Mouse (Mus musculus) MEL (cell line): ENCODE measurements around the gene Gm10799. TPM values are rescaled to one million over a fixed set of nuclear protein-coding genes. Genes with fewer than 3 reads are reported as not detected.

Experiments
- DNase-seq: peaks from one replicate; pipeline ENCODE4 v3.0.0; 2011; ENCODE audit warnings: low read depth, low spot score
- H3K27ac ChIP-seq: 2 replicates; pipeline ENCODE4 v1.5.1; 2012; ENCODE audit warnings: low read depth, mild to moderate bottlenecking, control low read depth, low read length, moderate library complexity; ENCODE audit not compliant: control insufficient read depth
- H3K27me3 ChIP-seq, 2 experiments: fragments of 150-350 bp in 1 of 2; sonication (generic) in 1 of 2; 2 replicates each; pipeline ENCODE4 v1.6.1; 2012; ENCODE audit warnings: low read length in 2 of 2, mild to moderate bottlenecking in 2 of 2, improper control_type of control experiment in 1 of 2, moderate library complexity in 1 of 2; ENCODE audit not compliant: insufficient read depth in 2 of 2, control insufficient read depth in 1 of 2
- H3K36me3 ChIP-seq, 2 experiments: 2 replicates each; pipeline ENCODE4 v1.6.1; 2012 to 2014; ENCODE audit warnings: low read length in 2 of 2, improper control_type of control experiment in 1 of 2, inconsistent platforms in 1 of 2, mild to moderate bottlenecking in 1 of 2; ENCODE audit not compliant: insufficient read depth in 2 of 2, control insufficient read depth in 1 of 2
- H3K4me1 ChIP-seq, 2 experiments: fragments of 150-350 bp in 1 of 2; sonication (generic) in 1 of 2; 2 replicates each; pipeline ENCODE4 v1.6.1; 2012; ENCODE audit warnings: low read length in 2 of 2, improper control_type of control experiment in 1 of 2, mild to moderate bottlenecking in 1 of 2; ENCODE audit not compliant: insufficient read depth in 2 of 2, control insufficient read depth in 1 of 2
- H3K4me3 ChIP-seq, 2 experiments: fragments of 150-350 bp in 1 of 2; sonication (generic) in 1 of 2; 2 replicates each; pipeline ENCODE4 v1.5.1; 2012; ENCODE audit warnings: low read depth in 2 of 2, low read length in 2 of 2, mild to moderate bottlenecking in 2 of 2, moderate library complexity in 2 of 2, control low read depth in 1 of 2, improper control_type of control experiment in 1 of 2; ENCODE audit not compliant: control insufficient read depth in 1 of 2, insufficient read depth in 1 of 2
- H3K79me2 ChIP-seq: 2 replicates; pipeline ENCODE4 v1.6.1; 2012; ENCODE audit warnings: mild to moderate bottlenecking, low read length, moderate library complexity; ENCODE audit not compliant: control insufficient read depth, poor library complexity, insufficient read depth
- H3K9ac ChIP-seq: 2 replicates; pipeline ENCODE4 v1.6.1; 2012; ENCODE audit warnings: low read depth, mild to moderate bottlenecking, control low read depth, low read length, moderate library complexity; ENCODE audit not compliant: control insufficient read depth, poor library complexity, severe bottlenecking
- H3K9me3 ChIP-seq: fragments of 150-350 bp; sonication (generic); replicated peaks from 2 replicates; pipeline ENCODE4 v1.6.1; 2012; ENCODE audit warnings: mild to moderate bottlenecking, low read length, improper control_type of control experiment, moderate library complexity; ENCODE audit not compliant: insufficient read depth
- BHLHE40 ChIP-seq: IDR thresholded peaks from 2 replicates; pipeline ENCODE4 v1.6.1; 2012; ENCODE audit warnings: low read depth, mild to moderate bottlenecking, inconsistent platforms, low read length, improper control_type of control experiment, borderline replicate concordance
- CHD1 ChIP-seq: IDR thresholded peaks from 2 replicates; pipeline ENCODE4 v1.6.1; 2012; ENCODE audit warnings: low read depth, mild to moderate bottlenecking, inconsistent platforms, low read length, improper control_type of control experiment
- CHD2 ChIP-seq: IDR thresholded peaks from 2 replicates; pipeline ENCODE4 v1.6.1; 2011; ENCODE audit warnings: low read length, improper control_type of control experiment
- CTCF ChIP-seq, 3 experiments: IDR thresholded peaks in 2 of 3; conservative IDR thresholded peaks in 1 of 3; 2 replicates each; pipeline ENCODE4 v1.5.1; 2011 to 2012; ENCODE audit warnings: low read length in 3 of 3, low read depth in 2 of 3, mild to moderate bottlenecking in 2 of 3, improper control_type of control experiment in 1 of 3, inconsistent platforms in 1 of 3, mixed read lengths in 1 of 3, moderate library complexity in 1 of 3; ENCODE audit not compliant: control insufficient read depth in 1 of 3, insufficient read depth in 1 of 3, poor library complexity in 1 of 3, severe bottlenecking in 1 of 3
- E2F4 ChIP-seq: IDR thresholded peaks from 2 replicates; pipeline ENCODE4 v1.6.1; 2011; ENCODE audit warnings: low read depth, low read length, improper control_type of control experiment, borderline replicate concordance
- ETS1 ChIP-seq: IDR thresholded peaks from 2 replicates; pipeline ENCODE4 v1.6.1; 2012; ENCODE audit warnings: low read depth, mild to moderate bottlenecking, inconsistent platforms, low read length, improper control_type of control experiment, moderate library complexity
- HCFC1 ChIP-seq: IDR thresholded peaks from 2 replicates; pipeline ENCODE4 v1.6.1; 2012; ENCODE audit warnings: low read depth, mild to moderate bottlenecking, inconsistent platforms, low read length, improper control_type of control experiment, moderate library complexity
- KAT2A ChIP-seq: conservative IDR thresholded peaks from 2 replicates; pipeline ENCODE4 v1.6.1; 2012; ENCODE audit warnings: low read depth, low read length, improper control_type of control experiment, inconsistent platforms
- MAFK ChIP-seq: IDR thresholded peaks from 2 replicates; pipeline ENCODE4 v1.6.1; 2011; ENCODE audit warnings: low read depth, mild to moderate bottlenecking, low read length, improper control_type of control experiment, borderline replicate concordance
- MAX ChIP-seq: IDR thresholded peaks from 2 replicates; pipeline ENCODE4 v1.6.1; 2011; ENCODE audit warnings: low read length, improper control_type of control experiment
- MAZ ChIP-seq: IDR thresholded peaks from 2 replicates; pipeline ENCODE4 v1.6.1; 2012; ENCODE audit warnings: low read depth, mild to moderate bottlenecking, inconsistent platforms, low read length, improper control_type of control experiment
- MXI1 ChIP-seq: IDR thresholded peaks from 2 replicates; pipeline ENCODE4 v1.6.1; 2011; ENCODE audit warnings: mild to moderate bottlenecking, low read depth, low read length, improper control_type of control experiment
- MYC ChIP-seq: IDR thresholded peaks from 2 replicates; pipeline ENCODE4 v1.6.1; 2011; ENCODE audit warnings: low read depth, mild to moderate bottlenecking, low read length, improper control_type of control experiment, moderate library complexity
- NRF1 ChIP-seq: IDR thresholded peaks from 2 replicates; pipeline ENCODE4 v1.6.1; 2014; ENCODE audit warnings: low read depth, mild to moderate bottlenecking, inconsistent platforms, low read length, improper control_type of control experiment, moderate library complexity; ENCODE audit not compliant: poor library complexity, insufficient read depth, severe bottlenecking
- POLR2A ChIP-seq, 2 experiments: IDR thresholded peaks; 2 replicates each; pipeline ENCODE4 v1.6.1; 2011 to 2012; ENCODE audit warnings: low read length in 2 of 2, mild to moderate bottlenecking in 2 of 2, control low read depth in 1 of 2, improper control_type of control experiment in 1 of 2, low read depth in 1 of 2, moderate library complexity in 1 of 2; ENCODE audit not compliant: control insufficient read depth in 1 of 2, insufficient read depth in 1 of 2, poor library complexity in 1 of 2
- POLR2AphosphoS2 ChIP-seq: IDR thresholded peaks from 2 replicates; pipeline ENCODE4 v1.6.1; 2011; ENCODE audit warnings: low read length, improper control_type of control experiment
- POLR2AphosphoS5 ChIP-seq: IDR thresholded peaks from 2 replicates; pipeline ENCODE4 v1.6.1; 2012; ENCODE audit warnings: low read depth, borderline replicate concordance, mild to moderate bottlenecking, inconsistent platforms, low read length, moderate library complexity, mixed read lengths
- RAD21 ChIP-seq: IDR thresholded peaks from 2 replicates; pipeline ENCODE4 v1.6.1; 2011; ENCODE audit warnings: mild to moderate bottlenecking, low read depth, low read length, improper control_type of control experiment
- SMC3 ChIP-seq: IDR thresholded peaks from 2 replicates; pipeline ENCODE4 v1.6.1; 2011; ENCODE audit warnings: low read depth, low read length, improper control_type of control experiment
- TAL1 ChIP-seq: IDR thresholded peaks from 2 replicates; pipeline ENCODE4 v1.6.1; 2012; ENCODE audit warnings: mild to moderate bottlenecking, inconsistent platforms, low read length, moderate library complexity, mixed read lengths
- TBP ChIP-seq: IDR thresholded peaks from 2 replicates; pipeline ENCODE4 v1.8.0; 2011; ENCODE audit warnings: low read depth, low read length, improper control_type of control experiment
- TCF12 ChIP-seq: IDR thresholded peaks from 2 replicates; pipeline ENCODE4 v1.6.1; 2014; ENCODE audit warnings: low read depth, mild to moderate bottlenecking, inconsistent platforms, low read length, improper control_type of control experiment, moderate library complexity
- UBTF ChIP-seq: IDR thresholded peaks from 2 replicates; pipeline ENCODE4 v1.6.1; 2012; ENCODE audit warnings: low read depth, mild to moderate bottlenecking, inconsistent platforms, low read length, improper control_type of control experiment, moderate library complexity, borderline replicate concordance; ENCODE audit not compliant: insufficient read depth
- USF1 ChIP-seq: IDR thresholded peaks from 2 replicates; pipeline ENCODE4 v1.6.1; 2014; ENCODE audit warnings: low read depth, mild to moderate bottlenecking, inconsistent platforms, low read length, improper control_type of control experiment, moderate library complexity
- ZC3H11A ChIP-seq: IDR thresholded peaks from 2 replicates; pipeline ENCODE4 v1.6.1; 2012; ENCODE audit warnings: low read depth, mild to moderate bottlenecking, inconsistent platforms, low read length, improper control_type of control experiment
- ZKSCAN1 ChIP-seq: IDR thresholded peaks from 2 replicates; pipeline ENCODE4 v1.6.1; 2012; ENCODE audit warnings: low read depth, mild to moderate bottlenecking, inconsistent platforms, low read length, improper control_type of control experiment, moderate library complexity
- polyA plus RNA-seq, 2 experiments: library from polyadenylated mRNA; stranded (reverse) in 1 of 2; unstranded in 1 of 2; fragments of >175 nt in 1 of 2; fragments of >200 nt in 1 of 2; gene quantifications; 2 replicates each; pipeline versions ENCODE4 v1.2.1 to v1.2.4; 2012; ENCODE audit warnings: low replicate concordance in 2 of 2, low read depth in 1 of 2; ENCODE audit not compliant: insufficient read length in 2 of 2, insufficient read depth in 1 of 2, missing spikeins in 1 of 2
- total RNA-seq: library from RNA; depleted of rRNA; stranded (reverse); fragments of 300-350 nt; gene quantifications from 2 replicates; pipeline ENCODE4 v1.2.3, GENCODE M21; 2012

Gene Gm10799
- total and polyA plus RNA-seq, 3 experiments: not detected

GRCm38 (mm10) chr2:104059786-104060185, 8.6 kb downstream of the Gm10799 start:
- TF ChIP-seq TAL1 (no peak), KAT2A (no peak), CTCF (IDR thresholded peaks at IDR 0.05 in 2 of 3, conservative IDR thresholded peaks at IDR 0.05 in 1 of 3; ENCODE audit: control insufficient read depth in 1 of 3, insufficient read depth in 1 of 3, low read depth in 2 of 3, low read length in 3 of 3, poor library complexity in 1 of 3, severe bottlenecking in 1 of 3) (no peak), UBTF (no peak), HCFC1 (no peak), POLR2AphosphoS5 (no peak), NRF1 (no peak), CHD1 (no peak), MXI1 (no peak), MAX (no peak), E2F4 (no peak), ZC3H11A (no peak), TCF12 (no peak), MYC (no peak), ETS1 (no peak)
- Histone ChIP-seq H3K4me1 (no peaks in the 10 kb centered on the region), H3K27ac (no peak overlapping the region), H3K79me2 (no peaks in the 10 kb centered on the region), H3K27me3 (no peaks in the 10 kb centered on the region), H3K9ac (no peak overlapping the region), H3K36me3 (peaks cover under 1 to 12% of the 10 kb centered on the region in 2 experiments; a peak in 3 of 4 replicates), H3K9me3 (no peaks in the 10 kb centered on the region), H3K4me3 (no peak overlapping the region)
- no peak for DNase-seq

DNA sequence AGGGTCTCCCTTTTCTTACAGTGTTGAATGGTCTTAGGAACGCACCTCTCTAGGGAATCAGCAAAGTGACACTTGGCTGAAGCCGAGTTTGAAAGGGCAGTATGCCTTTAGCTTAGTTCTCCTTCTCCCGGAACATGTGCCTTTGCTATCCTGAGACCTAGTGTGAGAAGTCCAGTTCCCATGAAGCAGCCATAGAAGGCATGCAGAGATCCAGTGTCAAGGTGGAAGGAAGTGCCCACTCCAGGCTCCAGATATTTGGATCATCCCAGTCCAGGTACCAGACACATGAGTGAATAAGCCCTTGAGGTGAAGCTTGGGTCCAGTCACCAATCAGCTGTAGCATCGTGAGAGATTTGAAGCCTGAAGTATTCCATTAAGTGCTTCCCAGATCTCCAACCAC, 9.4 kb downstream of the Gm10799 start:
- Histone ChIP-seq H3K27ac (no peak overlapping the region), H3K79me2 (no peaks in the 10 kb centered on the region), H3K9ac (no peak overlapping the region), H3K4me3 (no peak overlapping the region), H3K4me1 (no peaks in the 10 kb centered on the region), H3K36me3 (peaks cover 2 to 12% of the 10 kb centered on the region in 2 experiments; a peak in 3 of 4 replicates), H3K27me3 (no peaks in the 10 kb centered on the region), H3K9me3 (no peaks in the 10 kb centered on the region)
- no peak for DNase-seq
- TF ChIP-seq MXI1 (no peak), NRF1 (no peak)

DNA sequence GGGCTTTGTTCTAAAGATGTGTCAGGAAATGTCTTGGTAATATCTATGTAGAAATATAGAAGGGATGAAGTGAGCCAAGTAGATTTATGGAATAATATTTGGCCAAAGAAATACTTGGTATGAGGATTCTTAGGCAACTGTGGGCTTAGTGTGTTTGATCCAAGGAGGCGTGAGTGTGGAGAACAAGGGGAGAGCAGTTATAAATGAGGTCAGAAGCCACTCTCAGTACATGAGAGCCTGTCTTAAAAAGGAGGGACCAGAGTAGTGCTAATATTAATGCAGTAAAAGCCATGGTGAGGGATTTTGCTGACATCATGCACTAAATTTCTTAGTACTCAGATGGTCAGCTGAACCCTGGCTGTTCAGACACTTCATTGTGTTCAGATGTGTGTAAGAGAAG, 10.0 kb downstream of the Gm10799 start:
- no peak for DNase-seq
- H3K9me3 ChIP-seq: no peaks in the 10 kb centered on the region
- no peaks in the 10 kb centered on the region for H3K27me3 ChIP-seq
- H3K4me1 ChIP-seq: no peaks in the 10 kb centered on the region
- H3K36me3 ChIP-seq: peaks cover 2 to 12% of the 10 kb centered on the region in 2 experiments; a peak in 3 of 4 replicates
- no peaks in the 10 kb centered on the region for H3K79me2 ChIP-seq
- H3K27ac ChIP-seq: no peak overlapping the region
- H3K9ac ChIP-seq: no peak overlapping the region
- H3K4me3 ChIP-seq: no peak overlapping the region
- TF ChIP-seq MAZ: no peak
- TF ChIP-seq RAD21: no peak
- TF ChIP-seq CTCF (IDR thresholded peaks at IDR 0.05 in 2 of 3, conservative IDR thresholded peaks at IDR 0.05 in 1 of 3; ENCODE audit: control insufficient read depth in 1 of 3, insufficient read depth in 1 of 3, low read depth in 2 of 3, low read length in 3 of 3, poor library complexity in 1 of 3, severe bottlenecking in 1 of 3): no peak
- TF ChIP-seq CHD1: no peak
- TF ChIP-seq SMC3: no peak
- TF ChIP-seq NRF1: no peak
- no peak for TF ChIP-seq ZKSCAN1
- TF ChIP-seq BHLHE40: no peak
- TF ChIP-seq TBP: no peak
- no peak for TF ChIP-seq POLR2A (IDR thresholded peaks at IDR 0.05; ENCODE audit: control insufficient read depth in 1 of 2, insufficient read depth in 1 of 2, low read depth in 1 of 2, low read length in 2 of 2, poor library complexity in 1 of 2)
- TF ChIP-seq CHD2: no peak
- TF ChIP-seq E2F4: no peak
- no peak for TF ChIP-seq POLR2AphosphoS5
- TF ChIP-seq MAFK: no peak
- TF ChIP-seq USF1: no peak
- no peak for TF ChIP-seq MYC
- no peak for TF ChIP-seq POLR2AphosphoS2
